Mouse (Mus musculus) intestine, postnatal 0 days (tissue): ENCODE measurements around the gene Gm17720. TPM values are rescaled to one million over a fixed set of nuclear protein-coding genes. Genes with fewer than 3 reads are reported as not detected.

ENCODE experiments used
- ATAC-seq: fragments of 200-750 bp; cut with Nextera tagmentation; 2 replicates; pipeline ENCODE4 v1.8.0; 2017; ENCODE audit warnings: mild to moderate bottlenecking, moderate TSS enrichment, moderate library complexity
- H3K27ac ChIP-seq: fragments of 300-500 bp; sonication (generic); 2 replicates; pipeline ENCODE4 v1.5.1; 2014; ENCODE audit warnings: mild to moderate bottlenecking, low read depth, low read length, moderate library complexity
- H3K27me3 ChIP-seq: fragments of 300-500 bp; sonication (generic); replicated peaks from 2 replicates; pipeline ENCODE4 v1.6.1; 2014; ENCODE audit warnings: low read length, mixed read lengths; ENCODE audit not compliant: control insufficient read depth, insufficient read depth
- H3K36me3 ChIP-seq: fragments of 300-500 bp; sonication (generic); 2 replicates; pipeline ENCODE4 v1.6.1; 2014; ENCODE audit warnings: mild to moderate bottlenecking, moderate library complexity; ENCODE audit not compliant: control insufficient read depth, insufficient read depth
- H3K4me1 ChIP-seq: fragments of 300-500 bp; sonication (generic); replicated peaks from 2 replicates; pipeline ENCODE4 v1.6.1; 2014; ENCODE audit warnings: antibody characterized with exemption, low read length, mixed read lengths; ENCODE audit not compliant: control insufficient read depth, insufficient read depth
- H3K4me2 ChIP-seq: fragments of 300-500 bp; sonication (generic); replicated peaks from 2 replicates; pipeline ENCODE4 v1.6.1; 2014; ENCODE audit warnings: low read depth, mild to moderate bottlenecking, moderate library complexity
- H3K4me3 ChIP-seq: fragments of 300-500 bp; sonication (generic); 2 replicates; pipeline ENCODE4 v1.5.1; 2014; ENCODE audit warnings: low read depth, low read length
- H3K9ac ChIP-seq: fragments of 300-500 bp; sonication (generic); 2 replicates; pipeline ENCODE4 v1.6.1; 2014; ENCODE audit warnings: mild to moderate bottlenecking, low read depth, low read length
- H3K9me3 ChIP-seq: fragments of 300-500 bp; sonication (generic); 2 replicates; pipeline ENCODE4 v1.6.1; 2016; ENCODE audit warnings: mixed run types; ENCODE audit not compliant: control insufficient read depth
- CTCF ChIP-seq: sonication (generic); IDR thresholded peaks from 2 replicates; pipeline ENCODE4 v1.5.1; 2016; ENCODE audit warnings: low read depth, mild to moderate bottlenecking, control low read depth, antibody characterized with exemption, moderate library complexity
- WGBS: fragments of 180-500 bp; shearing (Covaris S2); extraction: QIAGEN DNeasy Blood & Tissue Kit; methylation state at CpG from one replicate; pipeline ENCODE4 v1.1.7; 2014; 5-methylcytosine and 5-hydroxymethylcytosine counted together
- polyA plus RNA-seq: library from polyadenylated mRNA; unstranded; fragments of >200 nt; fragmentation: Nextera tagmentation; extraction: Ambion mirVana; gene quantifications from 2 replicates; pipeline ENCODE4 v1.2.1, GENCODE M21; 2015

Gm17720 gene
- not detected in 2 replicates for polyA plus RNA-seq

DNA sequence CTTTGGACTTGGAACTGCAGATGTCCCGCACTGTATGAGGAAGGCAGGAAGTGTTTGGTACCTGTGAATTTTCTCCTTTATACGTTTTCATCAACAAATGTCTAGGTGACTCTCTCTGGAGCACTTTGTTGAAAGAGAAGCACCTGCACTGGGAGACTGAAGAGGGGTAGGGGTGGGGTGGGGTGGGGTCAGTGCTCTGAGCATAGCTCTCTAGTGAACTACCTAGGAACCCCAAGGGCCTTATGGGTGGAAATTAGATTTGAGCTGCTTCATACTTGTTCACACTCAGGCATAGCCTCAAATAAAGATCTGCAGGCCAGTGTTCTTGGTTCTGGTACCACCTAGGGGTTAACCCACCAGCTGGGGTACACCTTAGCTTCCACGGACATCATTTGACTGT is at the start of gene Gm17720:
Gm17720 (minus strand) TSS at position 101 of the 400 bp plus-strand sequence.
- Histone ChIP-seq H3K36me3 (no peaks in the 10 kb centered on the region), H3K4me2 (no peak within 1 kb of the TSS), H3K27ac (no peak within 1 kb of the TSS), H3K27me3 (no peaks in the 10 kb centered on the region), H3K9me3 (no peaks in the 10 kb centered on the region), H3K4me1 (no peaks in the 10 kb centered on the region), H3K4me3 (no peak within 1 kb of the TSS), H3K9ac (no peak within 1 kb of the TSS)
- TF ChIP-seq CTCF: peak; percentile 31
- no peak for ATAC-seq
- 85% methylated on average over 3 of the region's 3 CpGs for WGBS

DNA sequence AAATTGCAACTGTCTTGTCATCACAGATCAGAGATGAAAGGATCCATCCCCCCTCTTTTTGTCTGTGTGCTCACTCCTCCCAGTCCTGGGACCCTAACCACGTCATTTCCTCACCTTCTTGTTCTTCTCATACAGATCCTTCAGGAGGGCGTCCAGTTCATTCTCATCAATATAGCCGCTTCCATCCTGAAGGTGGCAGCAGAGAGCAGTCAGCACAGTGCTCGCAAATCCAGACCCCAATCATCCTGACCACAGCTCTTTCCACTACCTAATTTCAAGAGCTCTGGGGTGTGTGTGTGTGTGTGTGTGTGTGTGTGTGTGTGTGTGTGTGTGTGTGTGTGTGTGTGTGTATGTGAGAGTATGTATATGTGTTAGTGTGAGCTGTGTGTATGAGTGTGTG is 43.0 kb upstream of the Gm17720 start:
- Histone ChIP-seq H3K9ac (no peak overlapping the region), H3K27me3 (no peaks in the 10 kb centered on the region), H3K27ac (no peak overlapping the region), H3K9me3 (no peaks in the 10 kb centered on the region), H3K4me1 (no peaks in the 10 kb centered on the region), H3K4me2 (no peak overlapping the region), H3K4me3 (no peak overlapping the region), H3K36me3 (no peaks in the 10 kb centered on the region)
- ATAC-seq: no peak
- WGBS: under 1% methylated on average over 4 of the region's 4 CpGs
- peak; percentile 93 for TF ChIP-seq CTCF

DNA sequence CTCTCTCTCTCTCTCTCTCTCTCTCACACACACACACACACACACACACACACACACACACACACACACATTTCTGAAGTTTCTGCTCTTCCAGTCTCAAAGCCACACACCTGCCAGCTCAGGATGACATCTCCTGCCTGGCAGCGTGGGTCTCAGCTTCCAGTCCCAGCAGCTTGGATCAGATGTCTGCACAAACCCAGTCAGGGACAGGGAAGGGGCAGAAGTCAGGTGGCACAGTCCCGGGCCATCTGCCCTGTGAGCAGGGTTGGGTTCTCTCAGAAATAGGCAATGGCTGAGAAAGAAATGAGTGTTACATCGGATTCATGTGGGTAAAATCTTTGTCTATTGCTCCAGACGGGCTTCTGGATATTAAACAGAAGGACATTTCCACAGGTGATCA is 38.2 kb upstream of the Gm17720 start:
- Histone ChIP-seq H3K9me3 (no peaks in the 10 kb centered on the region), H3K4me3 (no peak overlapping the region), H3K27me3 (no peaks in the 10 kb centered on the region), H3K9ac (no peak overlapping the region), H3K4me1 (no peaks in the 10 kb centered on the region), H3K27ac (no peak overlapping the region), H3K36me3 (no peaks in the 10 kb centered on the region), H3K4me2 (no peak overlapping the region)
- ATAC-seq: no peak
- TF ChIP-seq CTCF: no peak
- WGBS: 69% methylated on average over 4 of the region's 4 CpGs

DNA sequence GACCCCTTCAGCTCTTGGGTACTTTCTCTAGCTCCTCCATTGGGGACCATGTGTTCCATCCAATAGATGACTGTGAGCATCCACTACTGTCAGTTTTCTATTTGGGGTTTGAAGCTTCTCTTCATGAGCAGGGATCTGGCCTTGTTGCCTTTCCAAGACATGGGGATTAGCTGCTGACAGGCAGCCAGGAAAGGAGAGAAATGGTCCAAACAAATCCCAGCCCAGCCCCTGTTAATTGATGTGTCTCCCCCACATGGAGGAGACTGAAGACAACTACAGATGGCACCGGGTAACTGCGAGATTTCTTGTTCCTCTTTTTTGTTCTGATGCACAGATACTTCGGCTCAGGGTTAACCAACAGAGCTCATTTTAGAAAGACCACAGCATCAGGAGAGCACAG is 37.6 kb upstream of the Gm17720 start:
- H3K27me3 ChIP-seq: no peaks in the 10 kb centered on the region

DNA sequence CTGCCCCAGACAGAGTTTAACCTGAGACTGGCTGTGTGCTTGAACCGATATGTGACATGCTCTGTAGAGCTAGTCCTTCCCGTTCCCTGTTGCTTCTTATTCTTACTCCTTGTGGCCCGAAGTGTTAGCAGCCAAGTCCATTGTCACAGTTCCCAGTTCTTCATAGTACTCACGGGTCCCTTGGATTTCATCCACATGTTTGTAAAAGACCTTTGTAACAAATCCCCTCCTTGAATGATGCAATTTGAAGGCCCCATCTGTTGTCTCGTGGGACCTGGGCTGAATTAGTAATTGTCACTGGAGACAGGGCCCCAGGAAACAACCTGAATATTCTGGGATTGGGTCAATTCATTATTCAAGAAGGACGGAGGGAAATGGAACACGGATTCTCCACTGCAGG is 33.0 kb upstream of the Gm17720 start:
- Histone ChIP-seq H3K9me3 (no peaks in the 10 kb centered on the region), H3K36me3 (no peaks in the 10 kb centered on the region), H3K27ac (no peak overlapping the region), H3K9ac (no peak overlapping the region), H3K4me2 (no peak overlapping the region), H3K4me1 (no peaks in the 10 kb centered on the region), H3K27me3 (no peaks in the 10 kb centered on the region), H3K4me3 (no peak overlapping the region)
- 73% methylated on average over 7 of the region's 7 CpGs for WGBS
- ATAC-seq: no peak
- TF ChIP-seq CTCF: no peak

More for the DNA sequence above, 37.6 kb upstream of the Gm17720 start:
- H3K4me1 ChIP-seq: no peaks in the 10 kb centered on the region
- no peaks in the 10 kb centered on the region for H3K36me3 ChIP-seq
- H3K9me3 ChIP-seq: no peaks in the 10 kb centered on the region
- H3K9ac ChIP-seq: no peak overlapping the region
- H3K4me3 ChIP-seq: no peak overlapping the region
- WGBS: 78% methylated on average over 3 of the region's 3 CpGs
- no peak overlapping the region for H3K27ac ChIP-seq
- no peak for TF ChIP-seq CTCF
- no peak for ATAC-seq
- no peak overlapping the region for H3K4me2 ChIP-seq

DNA sequence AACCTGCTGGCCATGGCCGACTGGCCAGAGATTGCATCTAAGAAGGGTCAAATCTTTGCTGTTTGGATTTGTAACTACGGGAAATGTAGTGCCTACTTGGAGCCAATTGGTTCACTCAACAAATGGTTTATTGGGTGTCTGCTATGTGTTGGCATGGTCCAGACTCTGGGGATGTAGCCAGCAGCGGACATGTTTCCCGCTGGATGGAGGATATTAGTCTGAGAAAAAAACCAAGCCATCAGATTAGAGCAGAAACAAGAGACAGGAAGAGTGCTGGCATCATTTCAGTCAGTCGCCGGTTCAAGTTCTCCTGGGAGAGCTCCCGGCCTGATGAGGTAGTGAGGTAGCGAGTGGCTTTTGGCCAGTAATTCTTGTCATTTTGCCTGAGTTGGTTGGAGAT is 31.7 kb upstream of the Gm17720 start:
- Histone ChIP-seq H3K9ac (no peak overlapping the region), H3K27ac (no peak overlapping the region), H3K4me3 (no peak overlapping the region), H3K4me1 (no peaks in the 10 kb centered on the region), H3K27me3 (no peaks in the 10 kb centered on the region), H3K4me2 (no peak overlapping the region), H3K36me3 (no peaks in the 10 kb centered on the region), H3K9me3 (no peaks in the 10 kb centered on the region)
- no peak for ATAC-seq
- 89% methylated on average over 8 of the region's 8 CpGs for WGBS
- TF ChIP-seq CTCF: no peak

DNA sequence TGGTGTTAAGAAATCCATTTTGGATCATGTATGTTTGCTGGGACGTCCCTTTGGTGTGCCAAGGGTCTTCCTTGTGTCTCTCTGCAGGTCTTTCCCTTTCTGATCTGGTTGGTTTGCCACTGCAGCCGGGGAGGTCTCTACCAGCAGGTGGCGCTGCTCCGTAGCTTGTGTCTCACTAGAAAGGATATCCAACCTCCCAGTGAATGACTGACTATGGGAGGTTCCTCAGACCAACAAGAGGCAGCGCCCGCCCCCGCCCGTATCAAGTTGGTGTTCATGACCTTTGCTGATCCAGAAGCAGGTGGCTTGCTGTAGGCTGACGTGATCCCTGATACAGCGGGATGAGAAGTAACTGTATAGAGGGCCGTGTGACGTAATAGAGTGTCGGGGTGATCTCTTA is 28.0 kb upstream of the Gm17720 start:
- WGBS: 14% methylated on average over 13 of the region's 13 CpGs
- Histone ChIP-seq H3K27ac (no peak overlapping the region), H3K9ac (no peak overlapping the region), H3K4me3 (no peak overlapping the region), H3K4me2 (no peak overlapping the region), H3K4me1 (no peaks in the 10 kb centered on the region), H3K27me3 (no peaks in the 10 kb centered on the region), H3K9me3 (no peaks in the 10 kb centered on the region), H3K36me3 (no peaks in the 10 kb centered on the region)
- TF ChIP-seq CTCF: peak; percentile 90
- ATAC-seq: peak; percentile 51
